Mouse (Mus musculus): Measurements from ENCODE around the gene Eif1b.
"Not testable (repeated sequence)": the region's sequence is repeated elsewhere in the genome, so short reads cannot be mapped to it uniquely, and the experiment has no call there.

Eif1b gene

DNA sequence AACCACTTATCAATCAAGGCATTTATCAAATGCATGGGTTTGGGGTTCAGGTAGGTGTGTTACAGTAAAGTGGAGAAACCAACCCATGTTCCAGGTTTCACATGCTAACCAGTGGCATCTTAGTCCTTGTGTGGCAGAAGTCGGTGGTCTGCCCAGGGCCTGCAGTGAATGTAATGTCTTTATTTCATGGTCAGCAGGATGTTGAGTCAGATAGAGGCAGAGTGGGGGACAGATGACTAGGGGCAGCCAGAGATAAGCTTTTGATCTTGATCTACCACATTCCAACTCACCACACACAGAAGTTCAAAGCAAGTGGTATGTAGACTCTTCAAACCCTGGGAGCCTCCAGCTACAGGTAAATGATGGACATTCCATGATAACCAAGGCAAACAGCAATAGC, 29.1 kb downstream of the Eif1b start:
- DNase-seq (ENCODE audit: low read depth, low spot score) = no peak

DNA sequence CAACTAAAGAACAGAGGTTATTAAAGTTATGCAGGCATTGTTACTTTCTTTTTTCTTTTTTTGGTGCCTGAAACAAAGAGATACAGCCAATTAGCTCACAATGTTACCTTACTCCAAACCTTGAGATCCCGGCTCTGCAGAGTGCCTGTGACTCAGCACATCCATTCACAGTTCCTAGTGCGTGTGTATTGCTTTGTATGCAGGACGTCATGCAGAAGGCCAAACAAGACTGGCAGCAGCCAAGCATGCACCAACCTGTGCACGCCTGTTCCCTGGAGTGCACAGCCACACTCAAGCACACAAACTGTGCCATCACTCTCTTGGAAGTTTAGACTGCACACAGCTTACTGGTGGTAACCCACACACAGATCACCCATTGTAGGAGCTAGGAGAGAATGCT, 35.2 kb downstream of the Eif1b start:
- no peak for DNase-seq (ENCODE audit: low read depth, low spot score)

DNA sequence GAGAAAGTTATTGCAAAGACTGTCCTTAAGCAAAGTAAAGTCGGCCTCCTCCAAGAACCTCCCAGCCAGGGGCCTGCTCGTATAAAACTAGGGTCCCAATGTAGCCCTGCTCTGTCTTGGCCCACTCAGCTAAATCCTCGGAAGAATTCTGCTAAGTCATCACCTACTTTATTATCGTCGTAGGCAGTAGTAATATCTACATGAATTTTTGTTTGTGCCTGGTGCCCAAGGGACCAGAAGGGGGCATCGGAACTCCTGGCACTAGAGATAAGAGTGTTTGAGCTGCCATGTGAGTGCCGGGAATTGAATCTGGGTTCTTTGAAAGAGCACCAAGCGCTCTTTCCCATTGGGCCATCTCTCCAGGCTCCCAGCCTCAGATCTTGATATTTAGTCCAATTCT, 35.9 kb downstream of the Eif1b start:
- DNase-seq (ENCODE audit: low read depth, low spot score) = no peak

DNA sequence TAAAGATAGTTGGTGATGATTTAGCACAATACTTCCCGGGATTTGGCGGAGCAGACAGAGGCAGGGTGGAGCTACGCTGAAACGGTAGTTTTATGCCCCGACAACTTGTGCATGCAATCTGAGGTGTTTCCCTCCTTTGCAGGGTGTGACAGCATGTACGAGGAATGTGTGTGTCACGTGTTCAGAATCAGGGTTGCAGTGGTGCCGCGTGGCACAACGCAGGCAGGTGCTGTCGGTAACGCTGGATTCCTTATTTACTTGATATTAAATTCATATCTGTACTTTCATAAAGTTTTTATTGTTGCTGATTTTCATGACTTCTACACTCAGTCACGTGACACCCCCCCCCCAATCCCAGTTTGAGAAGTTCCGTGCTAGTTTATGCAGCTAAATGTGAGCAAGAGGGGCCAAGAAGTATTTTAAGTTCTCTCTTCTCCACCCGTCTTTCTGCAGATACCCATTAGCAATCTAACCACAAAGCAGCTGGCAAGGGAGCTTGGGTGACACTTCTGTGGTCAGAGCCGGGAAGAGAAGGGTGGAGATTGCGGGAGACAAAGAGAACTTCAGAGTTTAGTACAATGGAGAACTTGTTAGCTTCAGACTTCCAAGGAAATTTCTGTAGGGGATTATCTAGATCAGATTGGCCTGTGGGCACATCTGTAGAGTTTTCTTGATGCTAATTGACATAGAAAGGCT, 36.9 kb downstream of the Eif1b start:
- DNase-seq (ENCODE audit: low read depth, low spot score) = no peak

DNA sequence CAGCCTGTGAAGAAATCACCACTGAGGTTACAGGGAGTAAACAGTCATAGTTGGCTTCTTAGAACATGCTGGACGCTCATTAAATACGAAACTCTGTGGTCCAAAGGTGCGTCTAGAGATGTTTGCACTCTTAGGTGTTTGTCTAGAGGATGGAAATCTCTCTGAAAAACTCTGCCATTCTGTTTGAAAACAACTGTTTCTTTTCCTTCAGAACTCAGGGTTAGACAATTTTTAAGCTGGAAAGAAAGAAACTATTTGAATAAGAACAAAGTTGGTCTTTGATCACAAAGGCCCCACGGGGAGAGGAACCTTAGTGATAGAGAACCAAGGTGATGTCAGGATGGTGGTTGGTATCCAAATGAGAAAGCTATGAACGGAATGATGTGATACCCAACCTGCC, 38.4 kb downstream of the Eif1b start:
- no peak for DNase-seq (ENCODE audit: low read depth, low spot score)

DNA sequence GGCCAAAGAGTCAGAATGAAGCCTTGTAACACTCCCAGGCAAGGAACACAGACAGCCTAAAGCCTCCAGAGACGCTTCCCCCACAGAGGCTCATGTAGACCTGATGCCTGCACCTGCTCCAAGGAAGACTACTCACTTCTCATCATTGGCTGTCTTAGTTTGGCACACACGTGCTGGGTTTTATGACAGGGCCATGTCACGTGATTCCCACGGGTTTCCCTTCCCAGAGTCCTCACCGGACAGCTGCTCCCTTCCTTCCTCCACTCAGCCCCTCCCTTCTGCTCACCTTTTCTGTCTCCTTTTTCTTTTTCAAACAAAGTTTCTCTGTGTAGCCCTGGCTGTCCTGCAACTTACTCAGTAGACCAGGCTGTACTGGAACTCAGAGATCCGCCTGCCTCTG, 40.0 kb downstream of the Eif1b start:
- no peak for DNase-seq (ENCODE audit: low read depth, low spot score)

DNA sequence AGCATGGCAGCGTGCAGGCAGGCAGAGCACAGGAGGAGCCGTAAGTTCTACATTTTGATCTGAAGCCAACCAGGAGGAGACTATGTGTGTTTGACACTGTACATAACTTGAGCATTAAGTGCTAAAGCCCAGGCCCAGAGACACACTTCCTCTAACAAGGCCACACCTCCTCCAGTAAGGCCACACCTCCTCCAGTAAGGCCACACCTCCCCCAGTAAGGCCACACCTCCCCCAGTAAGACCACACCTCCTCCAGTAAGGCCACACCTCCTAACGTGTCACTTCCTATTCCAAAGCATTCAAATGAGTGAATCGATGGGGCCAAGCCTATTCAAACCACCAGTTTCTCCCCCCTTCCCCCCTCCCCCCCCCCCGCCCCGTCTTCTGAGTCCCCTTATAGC, 40.7 kb downstream of the Eif1b start:
- DNase-seq (ENCODE audit: low read depth, low spot score) = no peak

DNA sequence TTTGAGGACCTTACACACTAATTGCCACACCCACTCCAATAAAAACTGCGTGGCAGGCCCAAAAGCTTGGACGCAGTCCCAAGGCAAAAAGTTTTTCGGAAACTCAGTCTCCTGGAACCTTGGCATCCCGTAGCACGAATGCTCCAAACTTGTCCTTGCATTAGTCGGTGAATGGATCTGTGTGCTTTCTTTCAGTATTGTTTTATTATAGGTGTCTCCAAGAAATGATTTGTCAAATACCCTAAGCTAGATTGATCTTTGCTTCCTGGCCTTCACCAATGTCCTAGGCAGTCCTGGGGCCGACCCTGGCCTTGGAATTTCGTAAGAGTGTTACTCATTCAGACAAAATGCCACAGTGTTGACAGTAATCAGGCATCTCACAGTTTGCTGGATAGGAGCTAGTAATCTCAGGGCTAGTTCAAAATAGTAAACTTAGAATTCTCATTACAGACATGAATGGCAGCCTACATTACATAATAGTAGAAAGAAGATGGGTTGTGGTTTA, 41.5 kb downstream of the Eif1b start:
- not testable (repeated sequence) for DNase-seq (ENCODE audit: low read depth, low spot score)

DNA sequence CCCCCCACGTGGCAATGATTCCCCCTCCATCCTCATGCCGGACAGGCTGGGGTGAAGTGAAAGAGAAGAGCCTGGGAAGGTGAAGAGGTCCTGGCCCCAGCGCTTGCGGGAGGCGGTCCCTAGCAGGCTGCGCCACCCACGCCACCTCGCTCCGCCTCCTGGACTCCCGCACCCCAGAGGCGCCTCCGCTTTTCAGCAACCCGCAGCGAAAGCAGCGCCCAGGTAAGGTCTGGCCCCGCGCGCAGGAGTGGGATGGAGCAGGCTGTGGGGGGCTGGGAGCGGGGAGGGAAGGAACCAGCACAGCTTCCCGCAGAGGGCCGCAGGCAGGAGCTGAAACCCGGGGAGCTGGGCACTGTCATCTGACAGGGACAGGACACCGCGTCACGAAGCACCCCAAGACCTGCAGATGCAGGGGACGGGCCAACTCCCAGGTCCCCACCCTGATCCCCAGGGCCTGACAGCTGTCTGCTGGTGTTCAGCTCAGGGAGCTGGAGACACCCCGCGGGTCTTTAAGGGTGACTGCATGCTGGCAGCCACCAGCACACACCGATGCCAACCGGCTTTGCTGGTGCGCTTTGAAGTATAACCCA, 47.7 kb downstream of the Eif1b start, which contains the start of gene Entpd3:
Gene Entpd3, plus strand, starts transcription at position 157 of the 590 bp plus-strand sequence.
- no peak for DNase-seq (ENCODE audit: low read depth, low spot score)

DNA sequence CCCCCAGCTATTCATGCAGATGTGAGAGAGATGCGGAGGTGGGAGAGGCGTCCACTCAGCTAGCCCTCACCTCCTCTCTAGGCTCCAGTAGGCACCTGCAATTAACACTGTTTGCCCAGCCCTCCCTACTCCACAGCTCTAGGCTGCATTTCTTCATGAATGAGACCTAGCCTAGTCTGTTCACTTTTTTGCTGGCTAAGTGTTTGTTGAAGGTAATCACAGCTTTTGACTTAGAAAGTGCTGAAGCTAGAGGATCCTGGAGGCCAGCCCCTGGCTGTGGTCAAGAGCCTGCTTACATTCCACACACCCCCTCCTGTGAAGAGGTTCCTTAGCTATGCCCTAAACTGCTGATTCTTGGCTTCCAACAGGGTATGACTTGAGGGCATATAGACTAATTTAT, 49.4 kb downstream of the Eif1b start:
- no peak for DNase-seq (ENCODE audit: low read depth, low spot score)

DNA sequence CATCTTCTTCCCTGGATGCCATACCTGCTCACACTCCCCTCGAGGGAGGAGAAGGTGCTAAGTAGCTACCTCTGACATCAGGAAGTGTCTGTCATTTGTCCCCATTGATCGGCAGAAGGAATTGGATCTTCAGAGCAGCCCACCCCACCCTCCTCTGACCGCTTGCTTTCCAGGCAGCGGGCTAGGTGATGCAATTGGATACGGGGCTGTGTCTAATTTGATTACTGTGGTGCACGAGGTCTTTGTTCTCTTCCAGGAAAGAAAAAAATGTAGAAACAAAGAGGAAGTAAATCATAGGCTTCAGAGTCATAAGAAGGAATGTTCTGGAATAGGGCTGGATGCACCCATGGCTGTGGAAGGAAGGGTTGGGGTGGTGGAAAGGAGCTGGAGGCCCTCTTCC, 50.2 kb downstream of the Eif1b start:
- DNase-seq (ENCODE audit: low read depth, low spot score) = no peak
